Mouse (Mus musculus) liver, embryonic 16.5 days (tissue): ENCODE data around the gene Pak4. TPM values are rescaled to one million over a fixed set of nuclear protein-coding genes. Genes with fewer than 3 reads are reported as not detected.
A peak's percentile ranks its signal among the peaks of the same experiment; 100 is the strongest.

Source experiments
- ATAC-seq: fragments of 200-750 bp; cut with Nextera tagmentation; 2 replicates; pipeline ENCODE4 v1.8.0; 2017; ENCODE audit warnings: low read depth, mild to moderate bottlenecking, moderate number of reproducible peaks, moderate library complexity
- H3K27ac ChIP-seq: fragments of 300-500 bp; sonication (generic); 2 replicates; pipeline ENCODE4 v1.5.1; 2014; ENCODE audit warnings: mild to moderate bottlenecking, low read length
- H3K27me3 ChIP-seq: fragments of 300-500 bp; sonication (generic); 2 replicates; pipeline ENCODE4 v1.6.1; 2014; ENCODE audit warnings: low read depth, low read length, mixed read lengths; ENCODE audit not compliant: control insufficient read depth, insufficient read depth
- H3K36me3 ChIP-seq: fragments of 300-500 bp; sonication (generic); 2 replicates; pipeline ENCODE4 v1.6.1; 2014; ENCODE audit warnings: mild to moderate bottlenecking; ENCODE audit not compliant: control insufficient read depth, insufficient read depth
- H3K4me1 ChIP-seq: fragments of 300-500 bp; sonication (generic); 2 replicates; pipeline ENCODE4 v1.6.1; 2014; ENCODE audit warnings: low read depth, low read length, mixed read lengths; ENCODE audit not compliant: control insufficient read depth
- H3K4me2 ChIP-seq: fragments of 300-500 bp; sonication (generic); 2 replicates; pipeline ENCODE4 v1.6.1; 2014; ENCODE audit warnings: low read depth, low read length, mixed read lengths
- H3K4me3 ChIP-seq: fragments of 300-500 bp; sonication (generic); 2 replicates; pipeline ENCODE4 v1.5.1; 2014; ENCODE audit warnings: low read depth, mild to moderate bottlenecking, low read length
- H3K9ac ChIP-seq: fragments of 300-500 bp; sonication (generic); 2 replicates; pipeline ENCODE4 v1.6.1; 2014; ENCODE audit warnings: low read depth, low read length
- H3K9me3 ChIP-seq: fragments of 300-500 bp; sonication (generic); replicated peaks from 2 replicates; pipeline ENCODE4 v1.6.1; 2016; ENCODE audit warnings: low read length; ENCODE audit not compliant: control insufficient read depth
- WGBS: fragments of 180-500 bp; shearing (Covaris S2); extraction: QIAGEN DNeasy Blood & Tissue Kit; methylation state at CpG from one replicate; pipeline ENCODE4 v1.1.7; 2014; ENCODE audit not compliant: insufficient replicate concordance; 5-methylcytosine and 5-hydroxymethylcytosine counted together
- polyA plus RNA-seq: library from polyadenylated mRNA; unstranded; fragments of >200 nt; fragmentation: Nextera tagmentation; extraction: Ambion mirVana; gene quantifications from 2 replicates; pipeline ENCODE4 v1.2.1, GENCODE M21; 2015

Gene Pak4
- polyA plus RNA-seq, 1 experiment from 2014 or later, result 17.5 TPM

DNA sequence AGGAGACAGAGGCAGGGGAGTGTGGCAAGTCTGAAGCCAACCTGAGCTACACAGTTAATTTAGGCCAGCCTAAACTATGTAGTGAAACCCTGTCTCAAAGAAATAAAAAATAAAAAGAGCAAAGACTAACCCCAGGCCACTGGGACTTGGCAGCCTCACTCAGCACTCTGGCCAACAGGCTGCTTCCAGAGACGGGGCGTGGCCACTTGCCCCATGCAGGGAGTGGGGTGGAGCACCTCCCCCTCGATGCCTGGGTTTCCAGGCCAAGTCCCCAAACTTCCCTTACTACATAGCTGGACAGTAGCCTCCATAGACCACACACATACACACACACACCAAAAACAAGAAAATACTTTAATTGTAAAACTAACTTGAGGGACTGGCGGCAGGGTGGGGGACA lies 39.5 kb downstream of the Pak4 start:
- Histone ChIP-seq H3K9ac (no peak overlapping the region), H3K4me2 (no peak overlapping the region), H3K4me1 (peaks cover 4% of the 10 kb centered on the region; the same call in 1 of the 2 replicates), H3K9me3 (no peaks in the 10 kb centered on the region), H3K27me3 (no peaks in the 10 kb centered on the region), H3K27ac (no peak overlapping the region), H3K4me3 (no peak overlapping the region), H3K36me3 (peaks cover 15% of the 10 kb centered on the region)
- ATAC-seq, result no peak
- 50% methylated on average over 4 of the region's 4 CpGs for WGBS

DNA sequence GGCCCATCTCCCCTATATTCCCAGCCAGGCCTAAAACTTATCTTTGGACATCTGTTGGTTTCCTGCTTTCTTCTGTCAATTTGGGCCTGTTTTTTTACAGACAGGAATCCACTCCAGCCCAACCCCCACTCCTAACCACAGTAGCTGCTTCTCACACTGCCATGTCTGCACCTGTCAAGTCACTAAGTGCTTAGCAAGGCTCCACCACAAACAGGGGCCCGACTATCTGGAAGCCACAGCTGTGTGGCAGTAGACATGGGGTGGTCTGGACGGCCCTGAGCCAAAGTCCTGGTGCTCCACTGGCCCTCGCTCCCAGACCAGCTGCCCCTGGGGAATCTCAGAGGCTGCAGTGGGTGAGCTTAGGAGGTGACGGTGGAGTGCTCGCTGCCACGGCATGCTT lies 40.3 kb downstream of the Pak4 start:
- Histone ChIP-seq H3K4me3 (no peak overlapping the region), H3K4me1 (peaks cover 4% of the 10 kb centered on the region; the same call in 1 of the 2 replicates), H3K9ac (no peak overlapping the region), H3K27ac (no peak overlapping the region), H3K27me3 (no peaks in the 10 kb centered on the region), H3K36me3 (peaks cover 12% of the 10 kb centered on the region), H3K9me3 (no peaks in the 10 kb centered on the region), H3K4me2 (no peak overlapping the region)
- WGBS, result 16% methylated on average over 6 of the region's 6 CpGs
- ATAC-seq, result no peak

DNA sequence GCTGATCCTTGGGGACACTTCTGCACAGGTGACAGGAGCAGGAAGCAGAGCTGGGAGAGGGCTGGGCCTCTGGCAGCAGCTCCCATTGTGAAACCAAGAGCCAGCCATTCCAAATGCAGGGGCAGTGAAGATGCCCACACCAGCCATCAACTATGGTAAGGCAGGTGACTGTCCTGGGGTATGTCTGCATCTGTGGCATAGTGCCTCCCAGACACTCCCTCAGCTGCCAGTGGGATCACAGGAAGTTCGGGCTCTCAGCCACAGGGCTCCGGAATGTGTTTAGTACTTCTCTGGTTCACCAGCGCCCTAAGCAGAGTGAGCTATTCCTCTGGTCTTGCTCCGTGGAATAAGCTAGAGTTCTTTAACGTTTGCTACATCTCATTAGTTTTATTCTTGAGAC lies 40.9 kb downstream of the Pak4 start:
- WGBS, result 58% methylated on average over 5 of the region's 5 CpGs
- Histone ChIP-seq H3K4me2 (no peak overlapping the region), H3K4me3 (no peak overlapping the region), H3K9ac (no peak overlapping the region), H3K27me3 (no peaks in the 10 kb centered on the region), H3K27ac (no peak overlapping the region), H3K4me1 (peaks cover 4% of the 10 kb centered on the region; the same call in 1 of the 2 replicates), H3K36me3 (peaks cover 12% of the 10 kb centered on the region), H3K9me3 (no peaks in the 10 kb centered on the region)
- no peak for ATAC-seq

GRCm38 (mm10) chr7:28555939-28556535 lies 41.9 kb downstream of the Pak4 start:
- no peak overlapping the region for H3K9ac ChIP-seq
- H3K36me3 ChIP-seq, result peaks cover 9% of the 10 kb centered on the region
- ATAC-seq, result no peak
- H3K27me3 ChIP-seq, result no peaks in the 10 kb centered on the region
- no peak overlapping the region for H3K27ac ChIP-seq
- 22% methylated on average over 5 of the region's 5 CpGs for WGBS
- H3K9me3 ChIP-seq, result no peaks in the 10 kb centered on the region
- H3K4me2 ChIP-seq, result no peak overlapping the region
- no peak overlapping the region for H3K4me3 ChIP-seq
- H3K4me1 ChIP-seq, result peaks cover 4% of the 10 kb centered on the region; the same call in 1 of the 2 replicates

DNA sequence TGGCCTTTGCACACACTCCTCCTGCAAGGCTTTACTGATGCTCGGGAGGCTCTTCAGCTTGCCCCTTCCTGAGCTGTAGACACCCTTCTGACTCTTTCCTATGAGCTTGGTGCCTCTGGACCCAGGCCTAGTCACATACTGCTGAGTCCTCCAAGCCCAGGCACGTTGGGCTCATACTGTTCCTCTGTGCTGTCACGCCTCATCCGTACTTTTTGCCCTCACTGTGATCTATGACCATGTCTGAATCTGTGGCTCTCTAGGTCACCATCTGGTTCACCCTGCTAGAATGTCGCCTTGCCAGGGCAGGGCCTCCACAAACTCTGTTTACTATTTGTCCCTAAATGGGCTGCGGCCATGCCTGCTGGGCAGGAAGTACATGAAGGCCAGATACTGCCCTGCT lies 44.9 kb downstream of the Pak4 start:
- ATAC-seq, result no peak
- Histone ChIP-seq H3K9me3 (no peaks in the 10 kb centered on the region), H3K27ac (no peak overlapping the region)

GRCm38 (mm10) chr7:28547628-28548027 lies 50.4 kb downstream of the Pak4 start:
- no peak for ATAC-seq
- H3K4me1 ChIP-seq, result no peaks in the 10 kb centered on the region
- H3K27me3 ChIP-seq, result peaks cover 36% of the 10 kb centered on the region
- no peak overlapping the region for H3K27ac ChIP-seq
- H3K9me3 ChIP-seq, result no peaks in the 10 kb centered on the region
- H3K36me3 ChIP-seq, result no peaks in the 10 kb centered on the region
- H3K4me2 ChIP-seq, result 0 out of 2 replicates have a peak overlapping the region, but pooled peaks have one; percentile 5
- WGBS, result 18% methylated on average over 7 of the region's 7 CpGs
- no peak overlapping the region for H3K4me3 ChIP-seq
- no peak overlapping the region for H3K9ac ChIP-seq

More for the DNA sequence above, 44.9 kb downstream of the Pak4 start:
- no peak overlapping the region for H3K4me3 ChIP-seq
- no peaks in the 10 kb centered on the region for H3K27me3 ChIP-seq
- 69% methylated on average over 6 of the region's 6 CpGs for WGBS
- H3K9ac ChIP-seq, result no peak overlapping the region
- no peaks in the 10 kb centered on the region for H3K36me3 ChIP-seq
- H3K4me1 ChIP-seq, result peaks cover 4% of the 10 kb centered on the region; the same call in 1 of the 2 replicates
- H3K4me2 ChIP-seq, result no peak overlapping the region

DNA sequence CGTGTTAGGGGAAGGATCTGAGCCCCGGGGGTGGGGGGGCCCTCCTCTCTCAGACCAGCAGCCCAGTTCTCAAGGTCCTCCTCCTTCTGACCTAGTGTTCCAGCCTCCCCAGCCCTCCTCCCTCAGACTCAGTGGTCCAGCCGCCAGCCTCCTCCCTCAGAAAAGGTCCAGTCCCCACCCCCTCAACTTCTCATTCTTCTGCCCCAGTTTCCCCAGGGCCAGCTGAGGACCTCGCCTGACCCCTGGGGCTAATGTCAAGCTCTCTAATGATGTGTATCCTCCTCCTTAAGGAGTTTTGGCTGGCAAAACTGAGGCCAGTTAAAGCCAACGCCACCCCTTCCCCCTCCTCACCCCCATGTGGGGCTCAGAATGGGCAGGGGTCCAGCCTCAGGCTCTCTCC lies 50.8 kb downstream of the Pak4 start, which contains the start of gene Nccrp1:
Gene Nccrp1 (minus strand): TSS at position 101 of the 400 bp plus-strand sequence.
- Histone ChIP-seq H3K4me2 (peak within 1 kb of the TSS; percentile 11; the same call in 1 of the 2 replicates), H3K27ac (no peak within 1 kb of the TSS), H3K9me3 (no peaks in the 10 kb centered on the region), H3K27me3 (peaks cover 36% of the 10 kb centered on the region), H3K4me3 (0 out of 2 replicates have a peak within 1 kb of the TSS, but pooled peaks have one; percentile 3), H3K4me1 (no peaks in the 10 kb centered on the region), H3K36me3 (no peaks in the 10 kb centered on the region), H3K9ac (no peak within 1 kb of the TSS)
- ATAC-seq, result no peak
- under 1% methylated on average over 5 of the region's 5 CpGs for WGBS

DNA sequence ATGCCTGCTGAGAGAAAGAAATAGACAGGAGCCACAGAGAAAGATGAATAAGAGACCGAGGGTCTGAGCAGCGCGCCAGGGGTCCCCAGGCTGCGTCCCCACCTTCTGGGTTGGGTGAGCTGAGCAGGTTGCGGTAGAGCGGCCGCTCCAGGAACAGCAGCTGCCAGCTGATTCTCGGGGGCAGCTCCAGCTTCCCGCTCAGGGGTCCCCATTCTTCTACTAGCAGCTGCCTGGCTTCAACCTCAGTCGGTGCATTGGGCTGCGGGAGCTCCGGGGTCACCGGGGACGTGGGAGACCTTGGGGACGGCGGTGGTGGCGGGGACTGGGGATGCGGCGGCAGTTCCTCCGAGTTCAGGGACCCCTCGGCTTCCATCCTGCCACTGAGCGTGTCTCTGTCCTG lies 51.3 kb downstream of the Pak4 start:
- H3K27me3 ChIP-seq, result peaks cover 36% of the 10 kb centered on the region
- no peaks in the 10 kb centered on the region for H3K4me1 ChIP-seq
- no peak overlapping the region for H3K9ac ChIP-seq
- H3K4me3 ChIP-seq, result 0 out of 2 replicates have a peak overlapping the region, but pooled peaks have one; percentile 3
- peak overlapping the region; percentile 11; the same call in 1 of the 2 replicates for H3K4me2 ChIP-seq
- no peaks in the 10 kb centered on the region for H3K9me3 ChIP-seq
- H3K27ac ChIP-seq, result no peak overlapping the region
- H3K36me3 ChIP-seq, result no peaks in the 10 kb centered on the region
- 2% methylated on average over 22 of the region's 22 CpGs for WGBS
- no peak for ATAC-seq

- H3K27ac ChIP-seq, result no peak overlapping the region
- H3K4me1 ChIP-seq, result no peaks in the 10 kb centered on the region
- 42% methylated on average over 7 of the region's 7 CpGs for WGBS
- H3K4me3 ChIP-seq, result no peak overlapping the region
- H3K4me2 ChIP-seq, result no peak overlapping the region
- H3K27me3 ChIP-seq, result peaks cover 36% of the 10 kb centered on the region
- H3K9ac ChIP-seq, result no peak overlapping the region
- no peaks in the 10 kb centered on the region for H3K9me3 ChIP-seq
- H3K36me3 ChIP-seq, result no peaks in the 10 kb centered on the region
- no peak for ATAC-seq
Observed at GRCm38 (mm10) chr7:28545891-28546210, 52.1 kb downstream of the Pak4 start.
